24 mouse cellular contexts compared by ENCODE assay signal in the genomic region with DNA sequence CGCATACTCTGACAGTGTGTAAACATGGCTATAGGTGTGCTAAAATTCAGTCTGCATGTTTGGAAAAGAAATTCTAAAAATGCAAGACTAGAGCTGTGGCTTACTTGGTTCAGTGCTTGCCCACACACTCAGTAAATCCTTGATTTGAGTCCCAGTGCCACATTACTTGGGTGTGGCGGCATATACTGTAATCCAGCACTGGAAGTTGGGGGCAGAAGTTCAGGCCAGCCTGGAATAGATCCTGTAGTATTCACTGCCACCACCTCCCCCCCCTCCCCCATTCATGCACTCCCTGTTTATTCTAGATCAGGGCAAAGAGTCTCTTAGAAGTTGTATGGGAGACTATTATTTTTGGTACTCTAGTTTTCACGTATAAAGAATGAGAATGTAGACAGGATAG. TPM values are rescaled to one million over a fixed set of nuclear protein-coding genes. Genes with fewer than 3 reads are reported as not detected.
DNase-seq lines count a peak whose midpoint lies in the region; ATAC-seq and TF ChIP-seq lines count a peak whose summit lies in the region.
"Had no signal": no experiment of that assay in that cellular context is flagged by ENCODE, and none has a peak within 500 bp of the region (broad histone marks: within the 10 kb centered on the region; RNA-seq: fewer than 3 reads in every experiment).

No protein-coding gene starts in this region.

- TF ChIP-seq EP300 in liver, postnatal 0 days (IDR thresholded peaks at IDR 0.05; ENCODE audit: low read depth): no peak

- H3K4me1 ChIP-seq in liver, adult 2 months (ENCODE audit: control insufficient read depth, insufficient read depth, low read length): peaks cover 24% of the 10 kb centered on the region
- peaks cover 9% of the 10 kb centered on the region for H3K4me1 ChIP-seq in liver, postnatal 0 days (ENCODE audit: insufficient read depth)
- peaks cover 7% of the 10 kb centered on the region; the same call in 1 of the 2 replicates for H3K4me1 ChIP-seq in lung, embryonic 16.5 days (replicated peaks; ENCODE audit: control insufficient read depth, insufficient read depth, low read length)
- peaks cover 12% of the 10 kb centered on the region for H3K4me1 ChIP-seq in intestine, embryonic 16.5 days (ENCODE audit: control insufficient read depth, insufficient read depth, low read length)

- H3K27ac ChIP-seq in liver, adult 2 months (replicated peaks; ENCODE audit: insufficient read depth, low read depth, low read length): no peak overlapping the region
- no peak overlapping the region for H3K27ac ChIP-seq in liver, postnatal 0 days (ENCODE audit: low read depth)
- no peak overlapping the region for H3K27ac ChIP-seq in lung, embryonic 16.5 days (ENCODE audit: low read length)
- no peak overlapping the region for H3K27ac ChIP-seq in intestine, embryonic 16.5 days (ENCODE audit: low read length)
- H3K27ac ChIP-seq: embryonic facial prominence, embryonic 15.5 days; gastrocnemius, adult 2 months; hindbrain, embryonic 12.5 days; hindbrain, embryonic 15.5 days had no signal

- peak; percentile 46 for DNase-seq in liver, adult 2 months (ENCODE audit: extremely low read depth, low read depth, low spot score)
- no peak for DNase-seq in liver, postnatal 0 days
- DNase-seq in lung, postnatal 4 days: no peak
- DNase-seq: adrenal gland, adult 8-10 months; adrenal gland, postnatal 25 days; cerebellum, adult 11-12 months; cerebellum, adult 8-10 months; cerebellum, postnatal 10 days; cerebellum, postnatal 36 days; embryo, embryonic 11 days; forebrain, postnatal 0 days; gastrocnemius, adult 2 months; gastrocnemius, postnatal 14 days; heart, adult 11 months had no signal

- H3K36me3 ChIP-seq in liver, adult 2 months (ENCODE audit: control insufficient read depth, insufficient read depth, low read length): no peaks in the 10 kb centered on the region
- H3K36me3 ChIP-seq in liver, postnatal 0 days (replicated peaks; ENCODE audit: insufficient read depth, low read length): no peaks in the 10 kb centered on the region
- H3K36me3 ChIP-seq in lung, embryonic 16.5 days (ENCODE audit: control insufficient read depth, insufficient read depth, low read length): no peaks in the 10 kb centered on the region
- no peaks in the 10 kb centered on the region for H3K36me3 ChIP-seq in intestine, embryonic 16.5 days (ENCODE audit: control insufficient read depth, insufficient read depth, low read length)
- H3K36me3 ChIP-seq: embryonic facial prominence, embryonic 15.5 days; hindbrain, embryonic 12.5 days; hindbrain, embryonic 15.5 days had no signal

- no peaks in the 10 kb centered on the region for H3K9me3 ChIP-seq in liver, postnatal 0 days (ENCODE audit: low read length)
- H3K9me3 ChIP-seq in lung, embryonic 16.5 days (ENCODE audit: control insufficient read depth, low read length): no peaks in the 10 kb centered on the region
- H3K9me3 ChIP-seq in intestine, embryonic 16.5 days (ENCODE audit: control insufficient read depth, low read length): no peaks in the 10 kb centered on the region
- H3K9me3 ChIP-seq: embryonic facial prominence, embryonic 15.5 days; hindbrain, embryonic 12.5 days; hindbrain, embryonic 15.5 days had no signal

- no peak overlapping the region for H3K9ac ChIP-seq in liver, adult 2 months (ENCODE audit: low read depth, low read length)
- H3K9ac ChIP-seq in liver, postnatal 0 days (replicated peaks): no peak overlapping the region
- H3K9ac ChIP-seq in lung, embryonic 16.5 days (ENCODE audit: low read length): no peak overlapping the region
- H3K9ac ChIP-seq in intestine, embryonic 16.5 days (ENCODE audit: low read depth, low read length): no peak overlapping the region
- H3K9ac ChIP-seq: embryonic facial prominence, embryonic 15.5 days; forebrain, postnatal 0 days; hindbrain, embryonic 12.5 days; hindbrain, embryonic 15.5 days had no signal

- H3K4me3 ChIP-seq in liver, adult 2 months (ENCODE audit: insufficient read depth, low read depth, low read length): no peak overlapping the region
- H3K4me3 ChIP-seq in liver, postnatal 0 days (ENCODE audit: low read depth, low read length): no peak overlapping the region
- H3K4me3 ChIP-seq in lung, embryonic 16.5 days (ENCODE audit: low read length): no peak overlapping the region
- H3K4me3 ChIP-seq in intestine, embryonic 16.5 days (ENCODE audit: low read length): no peak overlapping the region
- H3K4me3 ChIP-seq: embryonic facial prominence, embryonic 15.5 days; gastrocnemius, adult 2 months; hindbrain, embryonic 12.5 days; hindbrain, embryonic 15.5 days had no signal

- TF ChIP-seq POLR2A in liver, adult 2 months (IDR thresholded peaks at IDR 0.05; ENCODE audit: extremely low read depth, insufficient read depth, low read length): no peak

- WGBS in liver, adult 2 months: 55% methylated on average over 3 of the region's 3 CpGs
- WGBS in liver, postnatal 0 days (ENCODE audit: insufficient replicate concordance): 66% methylated on average over 3 of the region's 3 CpGs
- WGBS in lung, embryonic 16.5 days: 43% methylated on average over 3 of the region's 3 CpGs
- 82% methylated on average over 3 of the region's 3 CpGs for WGBS in intestine, embryonic 16.5 days

- peaks cover 65% of the 10 kb centered on the region for H3K79me2 ChIP-seq in liver, adult 2 months (ENCODE audit: control insufficient read depth, insufficient read depth, low read length)

- no peak for TF ChIP-seq CTCF in liver, adult 2 months (IDR thresholded peaks at IDR 0.05; ENCODE audit: low read depth, low read length)
- TF ChIP-seq CTCF in liver, postnatal 0 days (IDR thresholded peaks at IDR 0.05; ENCODE audit: low read depth): no peak

- no peaks in the 10 kb centered on the region for H3K27me3 ChIP-seq in liver, adult 2 months (ENCODE audit: control insufficient read depth, insufficient read depth, low read length)
- H3K27me3 ChIP-seq in liver, postnatal 0 days (ENCODE audit: insufficient read depth, low read length): no peaks in the 10 kb centered on the region
- H3K27me3 ChIP-seq in lung, embryonic 16.5 days (ENCODE audit: control insufficient read depth, insufficient read depth, low read depth, low read length): no peaks in the 10 kb centered on the region
- H3K27me3 ChIP-seq in intestine, embryonic 16.5 days (replicated peaks; ENCODE audit: control insufficient read depth, insufficient read depth, low read length): no peaks in the 10 kb centered on the region
- H3K27me3 ChIP-seq: embryonic facial prominence, embryonic 15.5 days; hindbrain, embryonic 12.5 days; hindbrain, embryonic 15.5 days had no signal

- no peak overlapping the region for H3K4me2 ChIP-seq in liver, postnatal 0 days (ENCODE audit: low read depth, low read length)
- H3K4me2 ChIP-seq in lung, embryonic 16.5 days (ENCODE audit: low read depth, low read length): no peak overlapping the region
- no peak overlapping the region for H3K4me2 ChIP-seq in intestine, embryonic 16.5 days (ENCODE audit: low read depth, low read length)
- H3K4me2 ChIP-seq: embryonic facial prominence, embryonic 15.5 days; heart, embryonic 11.5 days; hindbrain, embryonic 12.5 days; hindbrain, embryonic 15.5 days had no signal

- ATAC-seq in liver, postnatal 0 days: no peak
- peak; percentile 54 for ATAC-seq in lung, embryonic 16.5 days (ENCODE audit: low read depth)
- 0 out of 2 replicates have a peak, but pooled peaks have one; percentile 30 for ATAC-seq in intestine, embryonic 16.5 days
- ATAC-seq in CD4-positive, CD25-positive, alpha-beta regulatory T cell, adult 4 months: no peak
- ATAC-seq: activated CD4-positive, CD25-positive, alpha-beta regulatory T cell, adult 4 months; forebrain, embryonic 14.5 days; forebrain, postnatal 0 days had no signal

RNA-seq across cellular contexts. Expression of gene Pard3, which starts 52.1 kb away (rescaled TPM):
- 47.4 and 54.9 TPM in 2 replicates for total RNA-seq in liver, adult 2 months (2014; rRNA removed)
- 61.4 and 62.4 TPM in 2 replicates for polyA plus RNA-seq in liver, adult 2 months (2012; rRNA removed)
- polyA plus RNA-seq in liver, postnatal 0 days (2015; fragmentation: Nextera tagmentation; extraction: Ambion mirVana): 8.9 and 10.2 TPM in 2 replicates
- 19.0 and 19.4 TPM in 2 replicates for polyA plus RNA-seq in lung, embryonic 16.5 days (2015; fragmentation: Nextera tagmentation; extraction: Ambion mirVana)
- polyA plus RNA-seq in intestine, embryonic 16.5 days (2015; fragmentation: Nextera tagmentation; extraction: Ambion mirVana): 17.3 and 19.1 TPM in 2 replicates
- under 1 TPM in 1 of 2 experiments, not detected in 1; 0.75 TPM for polyA plus RNA-seq in CD4-positive, CD25-positive, alpha-beta regulatory T cell, adult 4 months (2017; shearing (Covaris generic))
- total RNA-seq: hematopoietic stem cell, adult 5-6 weeks had no signal

Comparison
In these comparisons a context has a peak if more than half of its experiments do, and no peak if none do; other contexts are left out.
1. ATAC-seq: peak in lung, embryonic 16.5 days (single experiment) and intestine, embryonic 16.5 days (single experiment); none in liver, postnatal 0 days (single experiment) and CD4-positive, CD25-positive, alpha-beta regulatory T cell, adult 4 months (single experiment).